Mouse (Mus musculus): Measurements from ENCODE around the gene Shroom2. TPM values are rescaled to one million over a fixed set of nuclear protein-coding genes. Genes with fewer than 3 reads are reported as not detected.

The Shroom2 gene
- polyA plus RNA-seq, 1 experiment, result 1.2 TPM

DNA sequence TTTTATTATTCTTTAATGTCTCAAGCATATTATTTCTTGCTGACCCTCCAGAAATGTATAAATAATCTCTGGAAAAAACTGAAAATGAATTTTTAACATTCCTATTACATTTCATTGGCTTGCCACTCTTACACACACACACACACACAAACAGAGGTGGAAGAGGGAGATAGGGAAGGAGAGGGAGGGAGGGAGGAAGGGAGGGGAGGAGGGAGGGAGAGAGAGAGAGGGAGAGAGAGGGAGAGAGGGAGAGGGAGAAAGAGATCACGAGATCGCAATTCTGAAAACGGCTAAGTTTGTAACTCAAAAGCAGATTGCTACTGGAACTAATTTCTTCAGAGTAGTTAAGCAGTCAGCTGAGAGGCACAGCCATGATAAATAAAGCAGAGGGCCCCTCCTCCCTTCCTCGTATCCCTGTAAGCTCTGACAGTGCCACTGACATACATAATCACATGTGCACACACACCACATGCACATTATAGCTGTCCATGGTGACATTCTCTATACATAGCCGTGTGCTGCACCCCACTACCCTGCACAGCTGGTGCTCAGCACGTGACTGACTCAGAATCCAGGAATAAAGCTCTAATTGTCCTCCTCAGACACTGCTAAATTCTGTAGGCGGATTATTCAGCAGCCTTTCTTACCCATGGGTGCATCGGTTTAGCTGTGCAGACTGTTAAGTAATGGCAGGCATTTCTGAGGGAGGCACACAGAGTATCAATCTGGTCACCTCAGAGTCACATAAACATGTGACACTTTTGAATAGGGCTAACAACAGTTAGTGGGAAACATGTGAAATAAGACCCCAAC lies 113.3 kb downstream of the Shroom2 start:
- Histone ChIP-seq H3K4me1 (ENCODE audit: control insufficient read depth, insufficient read depth, insufficient read length, low read length) (no peaks in the 10 kb centered on the region), H3K4me3 (ENCODE audit: insufficient read depth, low read depth, low read length) (no peak overlapping the region), H3K27ac (replicated peaks; ENCODE audit: low read depth, low read length) (no peak overlapping the region)

DNA sequence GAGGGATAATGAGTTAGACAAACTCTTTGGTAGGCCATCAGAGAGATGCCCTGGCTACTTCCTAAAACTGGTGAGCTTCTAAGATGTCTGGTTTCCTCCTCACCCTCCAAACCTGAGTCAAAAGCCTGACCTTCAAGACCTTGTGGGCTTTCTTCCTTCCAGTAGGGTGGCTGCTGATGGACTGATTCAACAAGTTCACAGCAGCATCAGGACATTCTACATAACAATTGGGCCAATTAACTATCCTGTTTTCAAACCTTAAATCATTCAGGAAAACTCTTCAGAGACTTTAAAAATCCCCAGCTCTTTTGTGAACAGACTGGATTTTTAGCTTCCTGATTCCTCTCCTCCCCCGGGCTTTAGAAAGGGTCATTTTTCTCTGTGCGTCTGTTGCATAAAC lies 116.6 kb downstream of the Shroom2 start:
- Histone ChIP-seq H3K4me1 (ENCODE audit: control insufficient read depth, insufficient read depth, insufficient read length, low read length) (no peaks in the 10 kb centered on the region), H3K4me3 (ENCODE audit: insufficient read depth, low read depth, low read length) (no peak overlapping the region), H3K27ac (replicated peaks; ENCODE audit: low read depth, low read length) (no peak overlapping the region)

DNA sequence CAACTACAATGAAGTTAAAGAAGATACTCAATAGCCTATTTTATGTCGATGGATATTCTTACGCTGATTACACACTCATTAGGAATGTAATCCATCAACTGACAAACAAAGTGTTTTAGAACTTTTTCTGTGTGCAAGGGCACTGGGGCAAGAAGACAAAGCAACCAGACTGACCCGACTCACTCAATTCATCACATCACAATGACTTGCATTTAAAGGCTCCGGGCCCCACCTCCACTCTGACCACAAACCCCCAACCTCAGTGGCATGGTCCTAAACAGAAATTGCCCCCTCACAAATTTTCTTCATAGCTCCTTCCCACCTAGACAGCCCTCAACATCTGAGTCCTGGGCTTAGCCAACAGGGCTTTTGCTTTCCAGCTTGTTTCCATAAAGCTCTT lies 124.4 kb downstream of the Shroom2 start:
- Histone ChIP-seq H3K4me1 (ENCODE audit: control insufficient read depth, insufficient read depth, insufficient read length, low read length) (no peaks in the 10 kb centered on the region), H3K27ac (replicated peaks; ENCODE audit: low read depth, low read length) (no peak overlapping the region), H3K4me3 (ENCODE audit: insufficient read depth, low read depth, low read length) (no peak overlapping the region)

DNA sequence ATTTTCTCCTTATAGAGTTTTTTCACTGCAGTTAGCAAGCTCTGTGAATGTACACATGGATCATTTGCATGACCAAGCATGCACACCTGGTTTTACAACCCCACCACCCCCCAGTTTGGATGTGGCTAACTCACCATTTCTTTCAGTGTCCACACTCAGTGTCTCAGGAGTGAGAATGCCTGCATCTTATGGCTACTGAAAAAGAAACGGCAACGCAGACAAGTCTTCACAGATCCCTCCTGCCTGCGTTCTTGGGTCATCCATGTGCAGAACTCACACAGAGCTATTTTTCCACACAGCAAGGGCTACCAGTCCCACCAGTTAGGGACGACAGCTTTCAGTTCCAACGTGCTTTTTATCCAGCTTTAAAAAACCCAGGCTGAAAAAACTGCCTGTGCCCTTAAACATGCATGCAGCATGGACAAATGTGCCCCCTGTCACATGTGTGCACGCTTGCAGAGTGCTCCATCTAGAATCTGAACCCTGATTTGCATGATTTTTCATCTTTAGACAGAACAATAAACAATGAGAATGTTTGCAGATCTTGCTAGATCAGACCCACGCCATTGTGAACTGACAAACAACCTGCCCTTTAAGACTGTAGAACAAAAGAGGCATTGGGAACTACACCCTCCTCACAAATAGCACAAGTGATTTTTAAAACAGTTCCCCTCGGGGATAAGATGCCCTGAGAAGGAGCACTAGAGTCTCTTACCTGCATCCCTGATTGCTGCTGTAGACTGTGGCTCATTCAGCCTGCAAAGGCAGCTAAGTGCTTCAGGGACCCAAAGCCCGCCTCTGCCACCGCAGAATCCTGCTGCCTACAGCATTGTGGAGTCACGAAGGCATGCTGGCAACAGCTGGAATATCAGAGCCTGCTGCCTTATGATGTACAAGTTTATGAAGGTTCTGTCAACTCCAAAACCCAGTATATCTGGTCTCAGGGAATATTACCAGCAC lies 125.3 kb downstream of the Shroom2 start:
- Histone ChIP-seq H3K4me1 (ENCODE audit: control insufficient read depth, insufficient read depth, insufficient read length, low read length) (no peaks in the 10 kb centered on the region), H3K27ac (replicated peaks; ENCODE audit: low read depth, low read length) (no peak overlapping the region), H3K4me3 (ENCODE audit: insufficient read depth, low read depth, low read length) (no peak overlapping the region)

DNA sequence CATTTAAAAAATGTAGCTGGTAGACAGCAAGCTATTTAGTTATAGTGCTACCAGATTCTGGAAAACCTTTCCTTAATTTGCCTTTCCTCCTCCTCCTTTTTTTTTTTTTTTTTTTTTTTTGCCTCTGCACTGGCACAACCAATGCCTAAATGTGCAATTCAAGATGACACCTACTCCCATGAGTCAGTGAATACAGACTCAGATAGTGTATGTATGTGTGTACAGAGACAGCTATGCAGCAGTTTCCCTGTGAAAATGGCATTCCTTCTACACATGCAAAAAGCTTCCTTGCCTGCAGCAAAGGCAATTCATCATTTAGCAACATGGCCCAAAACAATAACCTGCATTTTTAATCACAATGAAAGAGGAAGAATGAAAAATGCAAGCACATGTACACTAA lies 126.1 kb downstream of the Shroom2 start:
- H3K4me3 ChIP-seq (ENCODE audit: insufficient read depth, low read depth, low read length), result no peak overlapping the region
- H3K4me1 ChIP-seq (ENCODE audit: control insufficient read depth, insufficient read depth, insufficient read length, low read length), result no peaks in the 10 kb centered on the region
- H3K27ac ChIP-seq (replicated peaks; ENCODE audit: low read depth, low read length), result no peak overlapping the region

DNA sequence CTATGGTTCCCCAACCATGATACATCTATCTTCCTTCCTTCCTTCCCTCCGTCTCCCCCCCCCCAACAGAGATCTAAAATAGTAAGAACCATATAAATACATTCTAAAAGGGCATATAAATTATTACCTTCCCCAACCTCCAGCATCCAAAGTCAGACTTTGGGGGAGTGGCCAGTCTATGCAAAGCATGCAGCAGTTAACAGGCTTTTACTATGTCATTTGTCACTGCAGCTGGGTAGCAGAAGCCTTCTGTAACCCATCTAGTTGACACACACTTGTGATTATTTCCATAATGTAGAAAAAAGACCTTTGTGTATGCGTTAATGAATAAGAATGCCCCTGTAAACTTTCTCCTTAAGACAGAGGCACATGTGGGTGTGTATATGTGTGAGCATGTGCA lies 126.6 kb downstream of the Shroom2 start:
- Histone ChIP-seq H3K4me3 (ENCODE audit: insufficient read depth, low read depth, low read length) (no peak overlapping the region), H3K4me1 (ENCODE audit: control insufficient read depth, insufficient read depth, insufficient read length, low read length) (no peaks in the 10 kb centered on the region), H3K27ac (replicated peaks; ENCODE audit: low read depth, low read length) (no peak overlapping the region)

DNA sequence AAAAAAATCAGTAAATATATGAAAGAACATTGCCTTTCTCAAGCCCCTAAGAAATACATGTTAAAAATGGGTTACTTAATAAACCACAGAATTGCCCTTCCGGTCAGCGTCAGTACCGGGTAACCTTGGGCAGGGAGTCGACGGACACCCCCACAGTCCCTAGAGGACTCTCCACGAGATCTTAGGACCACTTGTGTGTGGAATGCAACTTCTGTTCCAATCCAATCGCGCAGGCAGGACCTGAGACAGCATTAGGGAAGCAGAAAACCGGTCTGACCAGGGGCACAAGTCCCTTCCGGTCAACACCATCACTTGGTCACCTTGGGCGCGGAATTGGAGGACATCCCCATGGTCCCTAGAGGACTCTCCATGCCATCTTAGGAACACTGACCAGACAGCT lies 133.9 kb downstream of the Shroom2 start:
- no peak overlapping the region for H3K4me3 ChIP-seq (ENCODE audit: insufficient read depth, low read depth, low read length)
- no peaks in the 10 kb centered on the region for H3K4me1 ChIP-seq (ENCODE audit: control insufficient read depth, insufficient read depth, insufficient read length, low read length)

DNA sequence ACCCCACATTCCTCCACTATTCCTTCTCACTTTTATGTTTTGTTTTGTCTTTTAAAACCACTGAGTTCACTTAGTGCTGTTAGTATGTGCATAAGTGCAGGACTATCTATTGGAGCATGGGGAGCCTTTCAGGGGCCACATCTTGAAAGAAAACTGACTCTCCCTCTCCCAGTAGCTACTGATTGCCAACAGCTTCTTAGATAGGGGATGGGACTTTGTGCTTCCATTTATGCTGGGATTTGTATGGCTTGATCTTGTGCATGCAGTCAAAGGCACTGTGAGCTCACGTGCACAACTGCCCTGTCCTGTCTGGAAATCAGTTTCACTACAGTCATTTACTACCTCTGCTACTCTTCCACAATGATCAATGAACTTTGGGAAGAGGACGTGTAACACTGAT lies 147.9 kb downstream of the Shroom2 start:
- H3K27ac ChIP-seq (replicated peaks; ENCODE audit: low read depth, low read length), result no peak overlapping the region

More for the DNA sequence above, 133.9 kb downstream of the Shroom2 start:
- H3K27ac ChIP-seq (replicated peaks; ENCODE audit: low read depth, low read length), result no peak overlapping the region

DNA sequence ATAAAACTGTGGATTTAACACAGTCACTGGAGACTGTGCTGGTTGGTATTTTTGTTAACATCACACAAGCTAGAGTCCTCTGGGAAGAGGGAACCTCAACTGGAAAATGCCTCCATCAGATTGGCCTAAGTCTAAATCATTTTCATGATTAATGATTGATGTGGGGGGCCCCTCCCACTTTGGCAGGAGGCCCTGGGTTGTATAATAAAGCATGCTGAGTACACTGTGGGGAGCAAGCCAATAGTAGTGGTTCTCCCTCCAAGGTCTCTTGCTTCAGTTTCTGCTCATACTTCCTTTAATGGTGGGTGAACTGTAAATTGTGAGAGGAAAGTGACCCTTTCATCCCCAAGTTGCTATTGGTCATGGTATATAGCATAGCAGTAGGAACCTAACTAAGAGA lies 148.3 kb downstream of the Shroom2 start:
- H3K4me1 ChIP-seq (ENCODE audit: control insufficient read depth, insufficient read depth, insufficient read length, low read length), result no peaks in the 10 kb centered on the region
- H3K27ac ChIP-seq (replicated peaks; ENCODE audit: low read depth, low read length), result no peak overlapping the region
- no peak overlapping the region for H3K4me3 ChIP-seq (ENCODE audit: insufficient read depth, low read depth, low read length)

More for the DNA sequence above, 147.9 kb downstream of the Shroom2 start:
- Histone ChIP-seq H3K4me3 (ENCODE audit: insufficient read depth, low read depth, low read length) (no peak overlapping the region), H3K4me1 (ENCODE audit: control insufficient read depth, insufficient read depth, insufficient read length, low read length) (no peaks in the 10 kb centered on the region)

DNA sequence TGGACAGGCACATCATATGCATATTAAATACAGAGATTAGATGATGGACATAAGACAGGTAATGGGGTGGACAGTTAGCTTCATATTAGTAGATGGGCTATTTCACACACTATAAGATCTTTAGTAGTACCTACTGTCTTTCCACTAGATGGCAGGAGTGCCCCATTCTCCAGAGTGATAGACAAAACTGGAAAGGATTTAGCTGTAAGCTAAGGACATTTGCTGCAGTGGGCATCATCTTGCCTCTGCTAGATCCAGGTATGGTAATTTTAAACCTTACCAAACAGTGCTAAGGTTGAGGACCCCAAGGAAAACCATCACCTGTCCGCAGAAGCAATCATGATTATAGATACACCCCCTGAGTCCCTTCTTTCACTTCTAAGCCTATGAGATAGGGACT lies 150.8 kb downstream of the Shroom2 start:
- Histone ChIP-seq H3K4me3 (ENCODE audit: insufficient read depth, low read depth, low read length) (no peak overlapping the region), H3K4me1 (ENCODE audit: control insufficient read depth, insufficient read depth, insufficient read length, low read length) (no peaks in the 10 kb centered on the region)

DNA sequence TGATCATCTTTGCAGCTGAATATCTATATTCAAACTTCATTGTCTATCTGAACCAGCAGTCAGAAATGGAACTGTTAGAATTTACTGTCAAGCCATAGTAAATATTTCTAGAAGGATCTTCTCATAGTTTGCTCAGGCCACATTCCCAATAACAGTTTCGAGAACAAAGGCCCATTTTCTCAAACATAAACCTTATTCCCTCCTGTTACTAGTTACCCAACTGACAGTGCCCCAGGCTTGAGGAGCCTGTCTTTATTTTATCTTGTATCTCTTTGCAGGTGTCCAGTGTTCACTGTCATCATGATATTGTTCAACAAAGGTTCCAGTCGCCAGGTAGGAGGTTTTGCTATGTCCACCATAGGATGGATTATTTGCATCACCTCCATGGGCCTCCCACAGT lies 206.2 kb downstream of the Shroom2 start, which contains the start of gene Cldn34a:
Gene Cldn34a (plus strand): TSS at position 301 of the 400 bp plus-strand sequence.
- H3K4me1 ChIP-seq (ENCODE audit: control insufficient read depth, insufficient read depth, insufficient read length, low read length), result no peaks in the 10 kb centered on the region
- H3K27ac ChIP-seq (replicated peaks; ENCODE audit: low read depth, low read length), result no peak within 1 kb of the TSS
- H3K4me3 ChIP-seq (ENCODE audit: insufficient read depth, low read depth, low read length), result no peak within 1 kb of the TSS

More for the DNA sequence above, 150.8 kb downstream of the Shroom2 start:
- H3K27ac ChIP-seq (replicated peaks; ENCODE audit: low read depth, low read length), result no peak overlapping the region

Other genes starting within 250 kb of the Shroom2 start
- not detected in 2 replicates for gene Cldn34a, start 206.1 kb downstream of the Shroom2 start, polyA plus RNA-seq (2012; ENCODE audit: insufficient read depth, insufficient read length, missing spikeins)
- not detected in 2 replicates for gene Gpr143, start 12.5 kb upstream of the Shroom2 start, polyA plus RNA-seq (2012; ENCODE audit: insufficient read depth, insufficient read length, missing spikeins)
- gene Usp51, start 237.0 kb upstream of the Shroom2 start, polyA plus RNA-seq (2012; ENCODE audit: insufficient read depth, insufficient read length, missing spikeins), result not detected in 2 replicates